Mouse (Mus musculus): ENCODE measurements at regions not wholly inside any gene's neighbourhood (a gene's known extent, or its start where the extent isn't known, plus 50 kb on each side); places are given as distances from the start of the nearest gene placed in this dataset.

DNA sequence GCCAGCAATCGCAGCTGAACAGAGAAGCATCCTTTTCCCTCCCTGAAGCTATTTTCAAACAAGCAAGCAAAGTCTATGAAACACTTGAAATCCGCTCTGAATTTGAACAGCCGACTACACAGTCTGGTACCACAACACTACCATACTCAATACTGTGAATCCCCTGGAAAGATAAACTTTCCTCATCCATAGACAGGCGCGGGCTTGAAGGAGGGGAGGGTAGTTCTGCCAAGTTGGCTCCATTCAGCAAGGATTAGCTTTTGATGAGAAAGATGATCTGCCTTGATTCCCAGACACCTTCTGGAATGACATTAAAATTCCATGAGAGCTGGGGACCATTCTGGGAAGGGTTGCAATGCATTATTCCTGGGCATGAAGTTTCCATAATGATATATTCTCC is 186.4 kb upstream of the A430005L14Rik start:
- TF ChIP-seq POLR2A (IDR thresholded peaks at IDR 0.05; ENCODE audit: borderline replicate concordance, low read depth, low read length) (no peak), CTCF (IDR thresholded peaks at IDR 0.05; ENCODE audit: low read depth, low read length) (no peak)
